Mouse (Mus musculus): Measurements from ENCODE around the gene Zfp276. TPM values are rescaled to one million over a fixed set of nuclear protein-coding genes. Genes with fewer than 3 reads are reported as not detected.
A peak's percentile ranks its signal among the peaks of the same experiment; 100 is the strongest.
"Not testable (repeated sequence)": the region's sequence is repeated elsewhere in the genome, so short reads cannot be mapped to it uniquely, and the experiment has no call there.

Gene Zfp276
- total RNA-seq, 2 experiments from 2014 or later, result 26.4 to 29.2 TPM

- Histone ChIP-seq H3K4me3 (no peak overlapping the region), H3K27ac (no peak overlapping the region)
- DNase-seq (ENCODE audit: extremely low spot score in 1 of 2, low spot score in 2 of 2), result no peak
- no peak for TF ChIP-seq CTCF (IDR thresholded peaks at IDR 0.05)
- intact Hi-C loops (cut with DNase I), result no loop called here
Measured at GRCm38 (mm10) chr8:123248596-123248995, 5.4 kb upstream of the Zfp276 start.

- no peak overlapping the region for H3K4me3 ChIP-seq
- intact Hi-C loops (cut with DNase I), result loop anchor here (10.0 kb wide), 1 partner anchor 114 kb away; no protein-coding TSS in a partner anchor
- DNase-seq (ENCODE audit: extremely low spot score in 1 of 2, low spot score in 2 of 2), result no peak
- no peak for TF ChIP-seq CTCF (IDR thresholded peaks at IDR 0.05)
- H3K27ac ChIP-seq, result no peak overlapping the region
Measured at GRCm38 (mm10) chr8:123250940-123251339, 3.1 kb upstream of the Zfp276 start.

GRCm38 (mm10) chr8:123252925-123253324 is 1.1 kb upstream of the Zfp276 start:
- no peak for DNase-seq (ENCODE audit: extremely low spot score in 1 of 2, low spot score in 2 of 2)
- intact Hi-C loops (cut with DNase I), result loop anchor here (10.0 kb wide), 1 partner anchor 112 kb away; no protein-coding TSS in a partner anchor
- H3K27ac ChIP-seq, result 0 out of 2 replicates have a peak overlapping the region, but pooled peaks have one; percentile 15
- peak overlapping the region; percentile 99 for H3K4me3 ChIP-seq
- no peak for TF ChIP-seq CTCF (IDR thresholded peaks at IDR 0.05)

GRCm38 (mm10) chr8:123253451-123254098 is 420 bp upstream of the Zfp276 start:
- peak overlapping the region; percentile 99 for H3K4me3 ChIP-seq
- H3K27ac ChIP-seq, result peak overlapping the region; percentile 98
- no peak for DNase-seq (ENCODE audit: extremely low spot score in 1 of 2, low spot score in 2 of 2)
- intact Hi-C loops (cut with DNase I), result loop anchor here (1.0 to 10.0 kb wide), 2 partner anchors 18 to 111 kb away; no protein-coding TSS in a partner anchor
- no peak for TF ChIP-seq CTCF (IDR thresholded peaks at IDR 0.05)

- no peak for DNase-seq (ENCODE audit: extremely low spot score in 1 of 2, low spot score in 2 of 2)
- no peak; the same call in none of the 2 replicates for TF ChIP-seq CTCF (IDR thresholded peaks at IDR 0.05)
- Histone ChIP-seq H3K4me3 (peak overlapping the region; percentile 99), H3K27ac (peak overlapping the region; percentile 98)
- intact Hi-C loops (cut with DNase I), result loop anchor here (10.0 kb wide), 1 partner anchor 110 kb away; no protein-coding TSS in a partner anchor
Measured at GRCm38 (mm10) chr8:123255170-123255569, 1.2 kb downstream of the Zfp276 start.

GRCm38 (mm10) chr8:123257114-123257513 is 3.1 kb downstream of the Zfp276 start:
- Histone ChIP-seq H3K4me3 (no peak overlapping the region), H3K27ac (peak overlapping the region; percentile 80)
- intact Hi-C loops (cut with DNase I), result loop anchor here (10.0 kb wide), 1 partner anchor 108 kb away; no protein-coding TSS in a partner anchor
- peak; percentile 29 to 37 for DNase-seq (ENCODE audit: extremely low spot score in 1 of 2, low spot score in 2 of 2)
- TF ChIP-seq CTCF (IDR thresholded peaks at IDR 0.05), result no peak

- not testable (repeated sequence) for H3K4me3 ChIP-seq; DNase-seq (ENCODE audit: extremely low spot score in 1 of 2, low spot score in 2 of 2)
- intact Hi-C loops (cut with DNase I), result loop anchor here (10.0 kb wide), 1 partner anchor 107 kb away; no protein-coding TSS in a partner anchor
- peak overlapping the region; percentile 28; the same call in 1 of the 2 replicates for H3K27ac ChIP-seq
Measured at GRCm38 (mm10) chr8:123257593-123257992, 3.6 kb downstream of the Zfp276 start.

GRCm38 (mm10) chr8:123267926-123268656 is 14.1 kb downstream of the Zfp276 start:
- DNase-seq (ENCODE audit: extremely low spot score in 1 of 2, low spot score in 2 of 2), result no peak
- no peak overlapping the region for H3K4me3 ChIP-seq
- no peak overlapping the region for H3K27ac ChIP-seq
- intact Hi-C loops (cut with DNase I), result no loop called here
- no peak for TF ChIP-seq CTCF (IDR thresholded peaks at IDR 0.05)

- H3K27ac ChIP-seq, result no peak overlapping the region
- intact Hi-C loops (cut with DNase I), result no loop called here
- no peak for TF ChIP-seq CTCF (IDR thresholded peaks at IDR 0.05)
- no peak overlapping the region for H3K4me3 ChIP-seq
- no peak for DNase-seq (ENCODE audit: extremely low spot score in 1 of 2, low spot score in 2 of 2)
Measured at GRCm38 (mm10) chr8:123271147-123271546, 17.2 kb downstream of the Zfp276 start.

GRCm38 (mm10) chr8:123271901-123272300 is 17.9 kb downstream of the Zfp276 start:
- H3K4me3 ChIP-seq, result no peak overlapping the region
- intact Hi-C loops (cut with DNase I), result no loop called here
- DNase-seq (ENCODE audit: extremely low spot score in 1 of 2, low spot score in 2 of 2), result no peak
- TF ChIP-seq CTCF (IDR thresholded peaks at IDR 0.05), result no peak
- H3K27ac ChIP-seq, result no peak overlapping the region

- Histone ChIP-seq H3K4me3 (no peak overlapping the region), H3K27ac (no peak overlapping the region)
- no peak for TF ChIP-seq CTCF (IDR thresholded peaks at IDR 0.05)
- intact Hi-C loops (cut with DNase I), result no loop called here
- no peak for DNase-seq (ENCODE audit: extremely low spot score in 1 of 2, low spot score in 2 of 2)
Measured at GRCm38 (mm10) chr8:123274447-123274846, 20.5 kb downstream of the Zfp276 start.

GRCm38 (mm10) chr8:123275096-123275495 is 21.1 kb downstream of the Zfp276 start:
- intact Hi-C loops (cut with DNase I), result no loop called here
- no peak for DNase-seq (ENCODE audit: extremely low spot score in 1 of 2, low spot score in 2 of 2)
- H3K27ac ChIP-seq, result no peak overlapping the region

More at GRCm38 (mm10) chr8:123275096-123275495, 21.1 kb downstream of the Zfp276 start:
- H3K4me3 ChIP-seq, result no peak overlapping the region
- TF ChIP-seq CTCF (IDR thresholded peaks at IDR 0.05), result no peak
